Mouse (Mus musculus) lung, postnatal 0 days (tissue): ENCODE data around the gene Acss3. TPM values are rescaled to one million over a fixed set of nuclear protein-coding genes. Genes with fewer than 3 reads are reported as not detected.

Experiments used
- ATAC-seq: fragments of 200-750 bp; cut with Nextera tagmentation; 2 replicates; pipeline ENCODE4 v1.8.0; 2017; ENCODE audit warnings: moderate library complexity
- DNase-seq: peaks from one replicate; pipeline ENCODE4 v3.0.0-alpha.2; 2016; ENCODE audit warnings: low spot score
- H3K27ac ChIP-seq: fragments of 300-500 bp; sonication (generic); 2 replicates; pipeline ENCODE4 v1.5.1; 2014; ENCODE audit warnings: antibody characterized with exemption, mild to moderate bottlenecking, low read length, mixed read lengths
- H3K27me3 ChIP-seq: fragments of 300-500 bp; sonication (generic); replicated peaks from 2 replicates; pipeline ENCODE4 v1.6.1; 2014; ENCODE audit warnings: low read length, mixed read lengths; ENCODE audit not compliant: insufficient read depth
- H3K36me3 ChIP-seq: fragments of 300-500 bp; sonication (generic); 2 replicates; pipeline ENCODE4 v1.6.1; 2014; ENCODE audit warnings: low read length, mixed read lengths; ENCODE audit not compliant: insufficient read depth
- H3K4me1 ChIP-seq: fragments of 300-500 bp; sonication (generic); 2 replicates; pipeline ENCODE4 v1.6.1; 2014; ENCODE audit warnings: antibody characterized with exemption, low read depth, low read length, mixed read lengths; ENCODE audit not compliant: insufficient read depth
- H3K4me2 ChIP-seq: fragments of 300-500 bp; sonication (generic); replicated peaks from 2 replicates; pipeline ENCODE4 v1.6.1; 2014; ENCODE audit warnings: low read depth, mild to moderate bottlenecking, low read length, moderate library complexity, mixed read lengths
- H3K4me3 ChIP-seq: fragments of 300-500 bp; sonication (generic); 2 replicates; pipeline ENCODE4 v1.5.1; 2014; ENCODE audit warnings: low read depth, low read length
- H3K9ac ChIP-seq: fragments of 300-500 bp; sonication (generic); replicated peaks from 2 replicates; pipeline ENCODE4 v1.6.1; 2014; ENCODE audit warnings: low read depth, mild to moderate bottlenecking
- H3K9me3 ChIP-seq: fragments of 300-500 bp; sonication (generic); 2 replicates; pipeline ENCODE4 v1.6.1; 2016; ENCODE audit warnings: low read length, mixed read lengths
- CTCF ChIP-seq: IDR thresholded peaks from 2 replicates; pipeline ENCODE4 v1.5.1; 2016; ENCODE audit warnings: antibody characterized with exemption, mild to moderate bottlenecking
- EP300 ChIP-seq: IDR thresholded peaks from 2 replicates; pipeline ENCODE4 v1.6.1; 2016; ENCODE audit warnings: antibody characterized with exemption, mild to moderate bottlenecking, control low read depth
- WGBS: fragments of 180-500 bp; shearing (Covaris S2); extraction: QIAGEN DNeasy Blood & Tissue Kit; methylation state at CpG from one replicate; pipeline ENCODE4 v1.1.7; 2014; 5-methylcytosine and 5-hydroxymethylcytosine counted together
- polyA plus RNA-seq: library from polyadenylated mRNA; unstranded; fragments of >200 nt; fragmentation: Nextera tagmentation; extraction: Ambion mirVana; gene quantifications from 2 replicates; pipeline ENCODE4 v1.2.1, GENCODE M21; 2015

The Acss3 gene
- polyA plus RNA-seq, 1 experiment from 2014 or later: 6.3 TPM

DNA sequence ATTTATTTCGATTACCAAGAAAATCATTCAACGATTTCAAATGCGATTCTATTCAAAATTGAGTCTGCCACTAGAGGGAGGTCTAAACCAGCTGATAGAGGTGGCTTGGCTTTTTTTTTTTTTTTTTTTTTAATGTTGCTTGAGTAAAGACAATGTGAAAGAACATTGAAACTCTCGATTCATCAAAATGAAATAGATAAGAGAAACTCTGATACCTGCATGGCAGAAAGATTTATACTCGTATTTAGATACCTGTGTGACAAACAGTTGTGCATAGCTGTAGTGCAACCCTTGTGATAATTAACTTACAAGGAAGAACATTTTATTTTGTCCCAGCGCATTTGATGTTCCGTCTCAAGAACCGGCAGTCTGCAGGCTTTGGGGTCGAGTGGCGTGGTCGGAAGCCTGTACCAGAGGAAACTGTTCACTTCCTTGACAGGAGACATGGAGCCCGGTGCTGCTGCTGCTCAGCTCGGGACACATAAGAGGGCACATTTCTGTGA lies 190.8 kb downstream of the Acss3 start:
- Histone ChIP-seq H3K36me3 (no peaks in the 10 kb centered on the region), H3K9ac (no peak overlapping the region), H3K4me2 (peak overlapping the region; percentile 48), H3K4me1 (no peaks in the 10 kb centered on the region), H3K27me3 (no peaks in the 10 kb centered on the region), H3K4me3 (0 out of 2 replicates have a peak overlapping the region, but pooled peaks have one; percentile 17), H3K9me3 (no peaks in the 10 kb centered on the region), H3K27ac (no peak overlapping the region)
- TF ChIP-seq CTCF: peak; percentile 75
- TF ChIP-seq EP300: no peak
- WGBS: 14% methylated on average over 13 of the region's 13 CpGs
- no peak for ATAC-seq
- peak; percentile 42 for DNase-seq

DNA sequence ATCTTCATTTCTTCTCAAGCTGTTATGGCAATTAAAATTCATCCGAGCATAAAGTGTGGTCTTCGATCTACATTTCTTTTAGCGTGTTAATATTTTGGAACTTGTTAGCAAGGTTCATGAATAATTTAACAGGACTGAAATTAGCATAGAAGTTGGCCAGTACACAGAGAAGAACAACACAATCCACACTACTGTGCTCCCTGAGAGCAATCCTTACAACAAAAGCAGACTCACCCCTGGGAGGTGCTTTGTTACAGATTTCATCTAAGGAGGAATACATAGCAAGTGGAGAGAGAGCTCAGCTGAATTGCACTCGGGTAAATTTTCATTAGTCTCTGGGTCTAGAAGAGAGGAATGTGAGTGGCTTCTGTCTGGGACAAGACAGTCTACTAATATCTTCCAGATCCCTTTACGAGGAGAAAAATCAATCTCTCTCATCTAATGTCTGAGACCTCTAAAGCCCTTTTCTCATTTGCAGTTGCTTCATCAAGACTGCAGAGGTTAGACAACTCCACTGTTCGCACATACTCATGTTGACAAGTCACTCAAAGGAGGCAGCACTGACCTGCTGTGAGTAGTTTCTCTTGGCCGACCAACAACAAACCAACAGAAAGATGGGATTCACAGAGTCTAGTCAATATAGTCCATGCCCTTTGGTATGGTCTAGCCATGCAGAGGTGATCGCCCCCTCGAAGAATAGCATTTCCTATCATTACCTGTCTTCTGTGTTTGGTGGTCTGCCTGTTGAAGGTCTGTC lies 194.7 kb downstream of the Acss3 start:
- no peak for DNase-seq
- H3K9ac ChIP-seq: no peak overlapping the region
- H3K36me3 ChIP-seq: no peaks in the 10 kb centered on the region
- 73% methylated on average over 9 of the region's 9 CpGs for WGBS
- no peaks in the 10 kb centered on the region for H3K27me3 ChIP-seq
- no peaks in the 10 kb centered on the region for H3K9me3 ChIP-seq
- H3K4me2 ChIP-seq: no peak overlapping the region
- ATAC-seq: no peak
- no peak overlapping the region for H3K4me3 ChIP-seq
- H3K27ac ChIP-seq: no peak overlapping the region
- no peaks in the 10 kb centered on the region for H3K4me1 ChIP-seq
- TF ChIP-seq EP300: no peak
- TF ChIP-seq CTCF: no peak

DNA sequence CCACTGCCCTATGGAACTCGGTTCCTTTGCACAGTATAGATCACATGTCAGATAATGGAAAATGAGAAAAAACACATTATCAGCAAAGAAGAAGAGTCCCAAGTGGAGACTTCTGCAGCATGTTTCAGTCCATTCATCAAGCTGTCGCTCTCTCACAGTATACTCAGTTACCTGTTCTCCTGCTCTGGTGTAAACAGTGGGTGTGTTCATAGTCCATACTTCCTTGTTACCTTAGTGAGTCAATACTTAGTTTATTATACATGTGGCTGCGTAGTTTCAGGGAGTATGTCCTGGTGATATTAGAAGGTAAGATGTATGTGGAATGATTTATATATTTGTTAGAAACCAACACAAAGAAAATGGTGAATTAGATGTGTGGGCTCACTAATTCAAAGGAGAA lies 198.7 kb downstream of the Acss3 start:
- Histone ChIP-seq H3K4me3 (no peak overlapping the region), H3K4me1 (no peaks in the 10 kb centered on the region), H3K4me2 (no peak overlapping the region), H3K27ac (no peak overlapping the region), H3K36me3 (no peaks in the 10 kb centered on the region), H3K9me3 (no peaks in the 10 kb centered on the region), H3K27me3 (no peaks in the 10 kb centered on the region), H3K9ac (no peak overlapping the region)
- ATAC-seq (no peak), DNase-seq (no peak)
- WGBS: 75% methylated on average over 3 of the region's 3 CpGs
- TF ChIP-seq EP300: no peak
- no peak for TF ChIP-seq CTCF

DNA sequence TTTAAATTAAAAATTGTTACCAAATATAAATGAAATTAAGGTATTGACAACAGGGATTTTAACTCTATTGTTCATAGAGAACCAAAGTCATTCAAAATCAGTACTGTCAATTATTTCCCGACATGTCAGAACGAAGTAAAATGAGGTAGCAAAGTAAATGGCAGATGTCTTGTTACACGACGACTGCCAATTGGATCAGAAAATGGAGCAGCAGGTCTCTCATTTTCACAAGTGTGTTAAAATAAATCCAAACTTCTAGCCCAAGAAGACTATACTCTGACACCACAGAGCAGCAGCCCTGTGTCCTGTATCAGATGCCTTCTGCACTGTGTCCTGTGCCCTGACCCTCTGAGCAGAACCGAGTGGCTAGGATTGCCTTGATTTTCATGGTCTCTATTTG lies 199.1 kb downstream of the Acss3 start:
- no peaks in the 10 kb centered on the region for H3K4me1 ChIP-seq
- no peaks in the 10 kb centered on the region for H3K36me3 ChIP-seq
- WGBS: 86% methylated on average over 5 of the region's 5 CpGs
- no peaks in the 10 kb centered on the region for H3K9me3 ChIP-seq
- ATAC-seq (no peak), DNase-seq (no peak)
- H3K9ac ChIP-seq: no peak overlapping the region
- no peak overlapping the region for H3K27ac ChIP-seq
- no peak overlapping the region for H3K4me2 ChIP-seq
- no peaks in the 10 kb centered on the region for H3K27me3 ChIP-seq
- no peak overlapping the region for H3K4me3 ChIP-seq
- TF ChIP-seq EP300 (no peak), CTCF (no peak)

DNA sequence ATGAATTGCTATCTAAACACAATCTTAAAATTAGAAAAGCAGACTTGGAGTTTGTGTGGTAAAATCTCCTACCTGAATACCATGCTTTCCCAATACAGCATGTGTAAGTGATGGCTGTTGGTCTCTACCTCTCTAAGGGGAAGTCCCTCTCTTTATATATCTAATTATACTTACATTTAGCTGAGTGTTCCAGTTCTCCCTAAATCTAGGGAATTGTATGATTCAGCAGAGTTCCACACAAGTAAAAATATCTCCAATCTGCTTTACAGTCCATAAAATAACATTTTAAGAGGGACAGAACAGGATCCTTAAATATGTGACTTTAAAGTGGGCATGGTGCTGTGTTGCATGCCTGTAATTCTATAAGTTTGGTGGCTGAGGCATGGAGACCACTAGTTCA lies 208.6 kb downstream of the Acss3 start:
- no peak overlapping the region for H3K4me3 ChIP-seq
- ATAC-seq (no peak), DNase-seq (no peak)
- H3K4me2 ChIP-seq: no peak overlapping the region
- TF ChIP-seq CTCF: no peak
- no peaks in the 10 kb centered on the region for H3K27me3 ChIP-seq
- H3K4me1 ChIP-seq: no peaks in the 10 kb centered on the region
- H3K9ac ChIP-seq: no peak overlapping the region
- no peaks in the 10 kb centered on the region for H3K36me3 ChIP-seq
- no peaks in the 10 kb centered on the region for H3K9me3 ChIP-seq
- H3K27ac ChIP-seq: no peak overlapping the region

DNA sequence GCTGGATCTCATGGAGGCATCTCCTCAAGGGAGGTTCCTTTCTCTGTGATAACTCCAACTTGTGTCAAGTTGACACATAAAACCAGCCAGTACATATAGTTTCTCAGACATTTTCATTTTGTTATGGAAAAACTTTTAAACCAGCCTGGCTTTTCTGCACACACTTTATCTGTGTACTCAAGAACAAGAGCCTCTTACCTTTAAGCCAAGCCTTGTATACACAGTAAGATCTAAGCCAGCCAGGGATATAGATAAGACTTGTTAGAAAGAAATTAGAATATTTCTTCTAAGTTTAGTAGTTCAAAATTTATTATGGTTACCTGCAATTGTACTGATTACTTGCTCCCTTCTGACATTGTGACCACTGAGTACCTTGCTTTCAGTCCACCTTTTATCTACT lies 209.2 kb downstream of the Acss3 start:
- no peak for TF ChIP-seq EP300
- TF ChIP-seq CTCF: no peak
- ATAC-seq (peak; percentile 58; the same call in 1 of the 2 replicates), DNase-seq (peak; percentile 53)
- no peaks in the 10 kb centered on the region for H3K27me3 ChIP-seq
- H3K36me3 ChIP-seq: no peaks in the 10 kb centered on the region
- no peak overlapping the region for H3K4me3 ChIP-seq
- H3K9ac ChIP-seq: no peak overlapping the region
- H3K4me2 ChIP-seq: no peak overlapping the region
- H3K27ac ChIP-seq: no peak overlapping the region
- H3K4me1 ChIP-seq: no peaks in the 10 kb centered on the region
- H3K9me3 ChIP-seq: no peaks in the 10 kb centered on the region
